Mouse (Mus musculus) thymus, adult 2 months (tissue): ENCODE results near the gene Slc35e3. TPM values are rescaled to one million over a fixed set of nuclear protein-coding genes. Genes with fewer than 3 reads are reported as not detected.

Experiments
- DNase-seq: peaks from one replicate; pipeline ENCODE4 v3.0.0; 2021
- H3K27ac ChIP-seq: fragments of 200-500 bp; 2 replicates; pipeline ENCODE4 v1.5.1; 2012; ENCODE audit warnings: low read length, control low read depth; ENCODE audit not compliant: control insufficient read depth, insufficient read depth
- H3K27me3 ChIP-seq: fragments of 200-500 bp; 2 replicates; pipeline ENCODE4 v1.6.1; 2012; ENCODE audit warnings: mild to moderate bottlenecking, low read length, moderate library complexity, mixed read lengths; ENCODE audit not compliant: control insufficient read depth, insufficient read depth
- H3K36me3 ChIP-seq: fragments of 200-500 bp; 2 replicates; pipeline ENCODE4 v1.6.1; 2012; ENCODE audit warnings: mild to moderate bottlenecking, low read length, moderate library complexity; ENCODE audit not compliant: control insufficient read depth, insufficient read depth
- H3K4me1 ChIP-seq: fragments of 200-500 bp; replicated peaks from 2 replicates; pipeline ENCODE4 v1.6.1; 2012; ENCODE audit warnings: low read length; ENCODE audit not compliant: control insufficient read depth, insufficient read depth
- H3K4me3 ChIP-seq: fragments of 200-500 bp; 2 replicates; pipeline ENCODE4 v1.5.1; 2012; ENCODE audit warnings: mild to moderate bottlenecking, low read length, control low read depth, moderate library complexity; ENCODE audit not compliant: control insufficient read depth, insufficient read depth
- CTCF ChIP-seq: fragments of 200-500 bp; IDR thresholded peaks from 2 replicates; pipeline ENCODE4 v1.5.1; 2012; ENCODE audit warnings: mild to moderate bottlenecking, control low read depth, low read length, moderate library complexity, borderline replicate concordance; ENCODE audit not compliant: control insufficient read depth, poor library complexity, insufficient read depth; ENCODE audit errors: extremely low read depth
- POLR2A ChIP-seq: fragments of 200-500 bp; IDR thresholded peaks from 2 replicates; pipeline ENCODE4 v1.6.1; 2012; ENCODE audit warnings: mild to moderate bottlenecking, low read length, control low read depth, moderate library complexity; ENCODE audit not compliant: control insufficient read depth, poor library complexity, insufficient read depth; ENCODE audit errors: extremely low read depth
- WGBS: fragments of 180-500 bp; shearing (Covaris S2); methylation state at CpG from one replicate; pipeline ENCODE4 v1.1.7; 2018; 5-methylcytosine and 5-hydroxymethylcytosine counted together
- polyA plus RNA-seq: library from polyadenylated mRNA; depleted of rRNA; stranded (reverse); fragments of >200 nt; gene quantifications from 2 replicates; pipeline ENCODE4 v1.2.3, GENCODE M21; 2012

Slc35e3 gene
- polyA plus RNA-seq, 1 experiment: 13.8 TPM

DNA sequence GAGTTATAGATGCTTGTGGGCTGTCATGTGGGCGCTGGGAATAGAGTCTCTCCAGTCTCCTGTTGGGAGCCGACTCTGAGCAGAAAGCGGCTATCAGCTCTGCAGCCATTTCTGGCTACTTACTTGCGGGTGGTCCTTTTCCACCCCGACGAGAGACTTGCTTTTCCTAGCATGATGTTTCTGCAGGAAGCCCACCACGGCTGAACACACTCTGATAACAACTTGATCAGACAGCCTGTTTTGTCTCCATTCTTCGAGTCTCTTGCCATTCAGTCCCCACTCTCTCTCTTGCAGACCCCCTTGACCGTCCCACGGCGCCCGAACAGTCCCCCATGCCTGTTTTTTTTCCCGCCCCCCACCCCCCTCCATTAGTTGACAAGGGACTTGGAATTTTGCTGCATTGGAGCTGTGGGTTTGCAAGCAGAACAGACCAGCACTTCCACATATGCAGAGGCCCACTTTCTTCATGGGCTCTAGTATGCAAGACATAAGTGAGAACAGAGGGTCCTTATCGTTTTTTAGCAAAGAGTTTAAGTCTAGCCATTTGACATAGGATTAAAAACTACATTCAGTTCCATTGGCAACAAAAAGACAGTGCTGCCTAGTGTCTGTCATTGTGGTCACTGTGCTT lies 13.1 kb downstream of the Slc35e3 start:
- H3K4me3 ChIP-seq: no peak overlapping the region
- TF ChIP-seq CTCF (no peak), POLR2A (no peak)
- WGBS: 93% methylated on average over 14 of the region's 14 CpGs

DNA sequence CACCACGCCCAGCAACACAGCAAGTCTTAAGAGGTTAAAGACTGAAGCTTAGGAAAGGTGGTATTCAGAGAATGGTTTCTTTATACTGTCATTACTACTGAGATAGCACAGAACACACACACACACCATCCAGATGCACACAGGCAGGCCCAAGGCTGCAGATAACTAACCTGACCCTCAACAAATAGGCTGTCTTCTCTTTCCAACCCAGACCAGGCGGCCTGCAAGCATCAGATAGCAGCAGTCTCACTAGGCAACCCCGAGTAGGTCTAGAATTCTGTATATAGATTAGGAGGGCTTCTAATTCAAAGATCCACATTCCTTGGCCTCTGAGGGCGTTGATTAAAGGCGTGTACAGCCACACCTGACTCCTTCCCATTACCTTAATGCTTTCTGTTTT lies 14.0 kb downstream of the Slc35e3 start:
- DNase-seq: no peak
- Histone ChIP-seq H3K27me3 (no peaks in the 10 kb centered on the region), H3K27ac (no peak overlapping the region), H3K36me3 (no peaks in the 10 kb centered on the region), H3K4me1 (0 out of 2 replicates have a peak, but pooled peaks cover 2% of the 10 kb centered on the region), H3K4me3 (no peak overlapping the region)
- 96% methylated on average over 5 of the region's 5 CpGs for WGBS
- no peak for TF ChIP-seq CTCF
- no peak for TF ChIP-seq POLR2A

More for the DNA sequence above, 13.1 kb downstream of the Slc35e3 start:
- H3K27ac ChIP-seq: no peak overlapping the region
- no peaks in the 10 kb centered on the region for H3K27me3 ChIP-seq
- no peak for DNase-seq
- 0 out of 2 replicates have a peak, but pooled peaks cover under 1% of the 10 kb centered on the region for H3K36me3 ChIP-seq
- H3K4me1 ChIP-seq: 0 out of 2 replicates have a peak, but pooled peaks cover 2% of the 10 kb centered on the region

DNA sequence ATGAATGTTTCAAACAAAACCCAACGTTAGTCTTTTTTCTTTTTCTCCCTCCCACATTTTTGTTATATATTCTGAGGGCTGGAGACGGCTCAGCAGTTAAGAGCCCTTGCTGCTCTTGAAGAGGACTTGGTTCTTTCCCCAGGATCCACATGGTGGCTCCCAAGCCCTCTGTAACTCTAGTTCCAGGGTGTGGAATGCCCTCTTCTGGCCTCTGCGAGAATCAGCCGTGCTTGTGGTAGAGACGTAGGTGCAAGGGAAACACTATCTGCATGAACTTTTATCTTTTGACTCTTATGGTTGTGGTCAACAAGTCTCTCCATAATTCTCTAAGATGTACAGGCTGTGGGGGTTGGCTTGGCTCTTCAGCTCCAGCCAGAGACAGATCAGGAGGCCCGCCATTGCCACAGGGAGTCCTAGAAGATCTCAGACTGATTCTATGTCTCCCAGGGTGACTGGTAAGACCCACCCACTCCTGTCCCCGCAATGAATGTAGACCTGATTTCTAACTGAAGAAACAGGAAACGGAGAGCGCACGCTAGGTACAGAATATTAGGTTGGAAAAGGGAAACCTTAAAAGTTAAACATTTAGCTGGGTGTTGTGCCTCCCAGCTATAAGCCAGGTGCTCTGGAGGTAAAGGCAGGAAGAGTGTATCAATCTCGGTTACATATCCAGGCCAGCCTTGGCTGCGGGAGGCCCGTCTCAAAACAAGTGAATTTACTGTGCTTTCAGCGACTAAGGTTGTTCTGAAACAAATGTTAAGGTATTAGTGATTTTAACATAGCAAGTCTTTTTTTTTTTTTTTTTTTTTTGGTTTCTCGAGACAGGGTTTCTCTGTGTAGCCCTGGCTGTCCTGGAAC lies 14.7 kb downstream of the Slc35e3 start:
- no peak for TF ChIP-seq POLR2A
- peak; percentile 41; the same call in 1 of the 2 replicates for TF ChIP-seq CTCF
- no peak overlapping the region for H3K4me3 ChIP-seq
- H3K27me3 ChIP-seq: no peaks in the 10 kb centered on the region
- H3K4me1 ChIP-seq: 0 out of 2 replicates have a peak, but pooled peaks cover 2% of the 10 kb centered on the region
- peak; percentile 72 for DNase-seq
- no peak overlapping the region for H3K27ac ChIP-seq
- no peaks in the 10 kb centered on the region for H3K36me3 ChIP-seq
- 31% methylated on average over 15 of the region's 15 CpGs for WGBS

DNA sequence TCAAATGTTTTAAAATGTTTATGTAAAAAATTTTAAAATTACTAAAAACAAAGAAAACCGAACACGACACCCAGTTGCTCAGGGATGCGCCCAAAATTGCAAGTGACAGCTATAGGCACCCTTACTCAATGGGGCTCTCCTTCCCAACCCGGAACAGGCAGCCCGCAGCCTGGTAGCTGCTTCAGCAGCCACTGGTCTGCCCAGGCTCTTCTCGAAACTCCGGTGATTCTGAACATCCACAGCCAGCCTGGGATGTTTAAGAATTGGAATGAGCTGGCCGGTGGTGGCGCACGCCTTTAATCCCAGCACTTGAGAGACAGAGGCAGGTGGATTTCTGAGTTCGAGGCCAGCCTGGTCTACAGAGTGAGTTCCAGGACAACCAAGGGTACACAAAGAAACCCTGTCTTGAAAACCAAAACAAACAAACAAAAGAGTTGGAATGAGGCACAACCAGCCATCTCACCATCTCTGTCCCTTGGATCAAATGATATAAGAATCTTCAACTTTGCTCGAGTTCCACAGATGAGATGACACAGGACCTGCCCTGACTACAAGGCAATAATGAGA lies 15.4 kb downstream of the Slc35e3 start:
- 95% methylated on average over 12 of the region's 12 CpGs for WGBS
- TF ChIP-seq CTCF (no peak), POLR2A (no peak)
- H3K27me3 ChIP-seq: no peaks in the 10 kb centered on the region
- no peak overlapping the region for H3K27ac ChIP-seq
- no peak for DNase-seq
- H3K4me3 ChIP-seq: no peak overlapping the region
- no peaks in the 10 kb centered on the region for H3K36me3 ChIP-seq
- H3K4me1 ChIP-seq: 0 out of 2 replicates have a peak, but pooled peaks cover 2% of the 10 kb centered on the region

DNA sequence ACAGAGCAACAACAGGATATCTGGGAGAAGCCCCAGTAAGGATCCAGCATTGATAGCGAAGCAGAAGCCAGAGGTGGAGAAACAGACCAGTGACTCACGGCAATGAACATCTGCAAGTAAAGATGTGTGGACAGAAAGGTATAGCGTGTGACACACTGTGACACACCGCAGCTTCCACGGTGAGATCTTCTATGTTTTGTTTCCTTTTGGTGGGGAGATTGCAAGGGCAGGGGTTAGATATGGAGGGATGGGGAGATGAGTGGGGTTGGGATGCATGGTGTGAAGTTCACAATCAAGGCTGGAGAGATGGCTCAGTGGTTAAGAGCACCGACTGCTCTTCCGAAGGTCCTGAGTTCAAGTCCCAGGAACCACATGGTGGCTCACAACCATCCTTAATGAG lies 16.0 kb downstream of the Slc35e3 start:
- H3K27ac ChIP-seq: no peak overlapping the region
- TF ChIP-seq POLR2A (no peak), CTCF (no peak)
- H3K4me3 ChIP-seq: no peak overlapping the region

DNA sequence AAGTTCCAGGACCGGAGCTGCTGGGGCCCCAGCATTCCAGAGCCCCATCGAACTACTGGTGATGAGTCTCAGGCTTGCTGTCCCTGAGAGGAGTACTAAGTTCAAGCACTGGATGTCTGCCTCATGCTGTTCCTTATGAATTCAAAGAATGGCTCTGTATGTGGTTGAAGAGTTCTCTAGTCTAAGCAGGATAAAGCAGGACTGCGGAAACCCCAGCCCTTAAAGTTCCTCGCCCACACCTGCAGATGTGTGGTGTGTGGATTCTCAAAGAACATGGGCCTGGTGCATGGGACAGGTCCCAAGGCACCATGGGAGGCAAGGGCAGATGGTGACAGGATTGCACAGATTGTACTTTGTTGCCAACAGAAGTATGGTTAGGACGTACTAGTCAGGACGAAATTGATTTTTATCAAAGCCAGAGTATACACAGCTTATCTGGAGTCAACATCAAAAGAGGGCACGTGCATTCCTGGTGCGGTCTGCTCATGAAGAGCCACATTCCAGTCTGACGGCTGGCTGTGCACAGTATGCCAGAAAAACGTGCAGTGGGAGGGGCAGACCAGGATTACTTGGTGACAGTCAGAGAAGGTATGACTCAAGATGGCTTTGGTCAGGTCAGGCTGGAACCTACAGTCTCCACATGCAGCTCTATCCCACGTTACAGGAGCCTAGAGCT lies 16.9 kb downstream of the Slc35e3 start:
- H3K4me3 ChIP-seq: no peak overlapping the region
- no peak for DNase-seq
- 0 out of 2 replicates have a peak, but pooled peaks cover 2% of the 10 kb centered on the region for H3K4me1 ChIP-seq
- H3K36me3 ChIP-seq: no peaks in the 10 kb centered on the region
- no peaks in the 10 kb centered on the region for H3K27me3 ChIP-seq
- TF ChIP-seq CTCF (no peak), POLR2A (no peak)
- 71% methylated on average over 11 of the region's 11 CpGs for WGBS
- no peak overlapping the region for H3K27ac ChIP-seq

More for the DNA sequence above, 16.0 kb downstream of the Slc35e3 start:
- Histone ChIP-seq H3K4me1 (0 out of 2 replicates have a peak, but pooled peaks cover 2% of the 10 kb centered on the region), H3K36me3 (no peaks in the 10 kb centered on the region), H3K27me3 (no peaks in the 10 kb centered on the region)
- no peak for DNase-seq
- WGBS: 97% methylated on average over 7 of the region's 7 CpGs
